Mouse (Mus musculus): ENCODE data around the gene Pank3.
A peak's percentile ranks its signal among the peaks of the same experiment; 100 is the strongest.
"Not testable (repeated sequence)": the region's sequence is repeated elsewhere in the genome, so short reads cannot be mapped to it uniquely, and the experiment has no call there.

Gene Pank3

GRCm38 (mm10) chr11:35776452-35776851 is 7.2 kb downstream of the Pank3 start:
- no peak for DNase-seq (ENCODE audit: low spot score)

DNA sequence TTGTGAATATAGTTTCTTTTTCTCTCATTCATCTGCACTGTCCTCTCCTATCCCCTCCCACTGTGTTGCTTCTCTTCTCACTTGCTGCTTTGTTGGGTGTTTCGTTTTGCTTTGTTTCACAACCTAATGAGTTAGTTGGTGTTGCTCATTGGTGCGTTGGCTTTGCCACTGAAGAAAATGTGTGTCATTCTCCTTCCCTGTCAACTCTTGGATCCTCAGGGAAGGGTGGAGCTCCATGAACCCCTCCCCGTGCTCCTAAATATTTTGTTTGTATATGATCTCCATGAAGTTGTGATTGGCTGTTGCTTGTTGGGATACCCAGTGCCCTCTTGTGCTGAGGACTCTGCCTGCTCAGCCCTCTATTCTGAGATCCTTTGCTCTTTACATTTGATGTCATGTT is 11.1 kb downstream of the Pank3 start:
- no peak for DNase-seq (ENCODE audit: low spot score)

DNA sequence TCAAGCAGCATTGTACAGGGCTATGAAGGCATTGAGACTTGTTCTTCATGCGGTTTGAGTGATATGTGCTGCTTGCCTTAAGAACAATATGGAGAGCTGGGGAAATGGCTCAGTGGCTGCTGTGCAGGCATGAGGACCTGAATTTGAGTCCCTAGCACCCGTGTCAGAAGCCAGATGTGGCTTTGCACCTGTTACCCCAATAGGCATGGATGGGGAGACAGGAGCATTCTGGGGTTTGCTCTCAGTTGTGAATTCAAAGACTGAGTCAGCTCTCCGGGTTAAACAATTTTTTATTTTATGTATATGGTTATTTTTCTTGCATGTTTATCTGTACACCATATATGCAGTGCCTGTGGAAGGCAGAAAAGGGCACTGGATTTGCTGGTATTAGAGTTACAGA is 13.2 kb downstream of the Pank3 start:
- DNase-seq (ENCODE audit: low spot score) = no peak

DNA sequence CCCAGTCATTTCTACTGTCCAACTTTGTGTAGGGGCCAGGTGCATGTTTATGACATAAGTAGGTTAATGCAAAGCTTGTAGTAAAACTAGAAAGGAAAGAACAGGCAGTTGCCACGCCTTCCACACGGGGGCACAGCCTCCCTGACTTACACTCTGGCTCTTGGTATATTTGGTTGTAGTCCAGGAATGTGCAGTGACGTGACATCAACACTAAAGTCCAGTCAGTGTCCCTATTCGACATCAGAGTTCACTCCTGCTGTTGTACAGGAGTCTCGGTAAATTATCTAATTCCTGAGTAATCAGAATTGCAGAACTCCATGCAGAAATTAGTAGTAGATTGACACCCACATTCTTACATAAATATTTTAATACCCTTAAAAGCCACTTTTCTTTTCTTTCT is 13.8 kb downstream of the Pank3 start:
- no peak for DNase-seq (ENCODE audit: low spot score)

DNA sequence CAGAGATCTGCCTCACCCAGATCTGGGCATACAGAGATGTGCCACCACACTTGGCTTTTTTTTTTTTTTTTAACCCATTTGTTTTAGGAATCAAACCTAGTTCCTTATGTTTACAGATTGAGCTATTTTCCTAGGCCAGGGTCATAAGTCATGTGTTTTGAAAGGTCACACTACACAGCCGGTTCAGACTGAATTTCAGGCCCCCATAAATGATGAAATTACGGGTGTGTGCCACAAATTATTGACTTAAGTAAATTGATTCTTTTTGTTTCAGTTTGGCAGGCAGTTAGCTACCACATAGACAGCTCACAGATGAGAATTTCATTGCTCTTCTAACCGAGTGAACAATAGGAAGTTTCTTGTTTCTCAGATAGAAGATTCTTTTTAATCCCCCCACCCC is 14.7 kb downstream of the Pank3 start:
- no peak for DNase-seq (ENCODE audit: low spot score)

GRCm38 (mm10) chr11:35784537-35784936 is 15.3 kb downstream of the Pank3 start:
- no peak for DNase-seq (ENCODE audit: low spot score)

GRCm38 (mm10) chr11:35788443-35788842 is 19.2 kb downstream of the Pank3 start:
- no peak for DNase-seq (ENCODE audit: low spot score)

- not testable (repeated sequence) for DNase-seq (ENCODE audit: low spot score)
Measured at GRCm38 (mm10) chr11:35792800-35793199, 23.5 kb downstream of the Pank3 start.

DNA sequence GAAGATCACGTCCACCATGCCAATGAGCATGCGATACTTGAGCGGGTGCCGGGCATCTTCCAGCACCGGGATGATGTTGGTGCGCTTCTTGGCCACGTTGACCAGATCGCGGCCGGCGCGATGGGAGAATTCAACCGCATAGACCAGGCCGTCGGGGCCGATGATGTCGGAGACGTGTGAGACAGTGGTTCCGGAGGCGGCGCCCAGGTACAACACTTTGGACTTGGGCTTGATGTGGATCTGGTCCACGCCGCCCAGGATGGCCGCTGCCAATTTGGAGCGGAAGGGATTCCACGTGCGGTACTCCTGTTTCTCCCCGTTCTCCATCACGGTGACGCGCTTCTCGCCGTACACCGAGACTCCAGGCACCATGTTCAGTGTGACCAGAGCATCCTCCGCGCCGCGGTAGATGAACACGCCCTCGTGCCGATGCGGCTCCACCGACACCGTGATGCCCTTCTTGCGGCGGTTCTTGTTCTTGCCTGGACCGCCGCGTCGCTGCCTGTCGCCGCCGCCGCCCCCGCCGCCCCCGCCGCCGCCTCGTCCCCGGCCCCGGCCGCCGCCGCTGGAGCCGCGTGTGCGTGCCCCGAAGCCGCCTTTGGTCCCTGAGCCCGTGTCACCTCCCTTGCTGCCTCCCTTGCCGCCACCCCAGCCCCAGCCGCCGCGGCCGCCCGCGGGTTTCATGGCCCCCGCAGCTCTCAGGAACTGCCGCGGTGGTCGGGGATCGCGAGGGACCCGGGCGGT is 28.6 kb downstream of the Pank3 start:
- DNase-seq (ENCODE audit: low spot score) = no peak

- no peak for DNase-seq (ENCODE audit: low spot score)
Measured at GRCm38 (mm10) chr11:35798495-35798820, 29.2 kb downstream of the Pank3 start.

DNA sequence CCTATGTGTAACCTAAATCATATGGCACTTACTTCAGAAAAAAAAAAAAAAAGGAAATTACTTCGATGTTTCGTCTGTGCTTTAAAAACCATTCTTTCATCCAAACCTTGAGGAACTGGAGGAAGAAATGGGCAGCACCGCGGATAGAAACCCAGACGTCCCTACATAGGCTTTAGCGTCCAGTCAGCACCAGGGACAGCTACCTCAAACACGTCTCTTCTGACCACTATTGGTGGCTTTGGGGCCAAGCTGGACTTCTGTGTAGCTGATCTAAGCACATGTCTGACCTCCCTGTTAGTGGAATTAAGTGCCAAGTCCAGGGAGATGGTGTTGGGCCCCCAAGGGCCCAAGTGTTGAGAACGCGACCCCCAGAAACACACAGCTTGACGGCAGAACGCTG is 29.6 kb downstream of the Pank3 start, which contains the start of gene Fbll1:
Fbll1 (minus strand) TSS at position 11 of the 400 bp plus-strand sequence.
- no peak for DNase-seq (ENCODE audit: low spot score)

GRCm38 (mm10) chr11:35801332-35801731 is 32.0 kb downstream of the Pank3 start:
- no peak for DNase-seq (ENCODE audit: low spot score)

GRCm38 (mm10) chr11:35811458-35811857 is 42.2 kb downstream of the Pank3 start:
- DNase-seq (ENCODE audit: low spot score) = no peak

- DNase-seq (ENCODE audit: low spot score) = no peak
Measured at GRCm38 (mm10) chr11:35816316-35816715, 47.0 kb downstream of the Pank3 start.

DNA sequence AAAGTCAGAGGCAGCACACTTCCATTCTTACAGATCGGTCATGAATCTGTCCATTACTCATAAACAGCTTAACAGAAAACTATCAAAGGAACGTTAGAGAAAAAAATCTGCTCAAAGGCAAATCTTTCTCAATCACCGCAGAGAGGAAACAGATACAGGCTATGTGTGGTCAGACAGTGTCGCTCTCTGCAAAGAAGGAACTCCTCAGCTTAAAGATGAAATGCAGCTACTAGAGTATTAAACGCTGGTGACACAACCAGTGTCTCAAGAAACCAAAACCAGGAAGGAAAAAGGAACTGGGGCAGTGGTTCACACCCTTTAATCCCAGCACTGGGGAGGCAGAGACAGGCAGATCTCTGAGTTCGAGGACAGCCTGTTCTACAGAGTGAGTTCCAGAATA is 58.4 kb downstream of the Pank3 start:
- no peak for DNase-seq (ENCODE audit: low spot score)

GRCm38 (mm10) chr11:35832139-35832538 is 62.9 kb downstream of the Pank3 start:
- no peak for DNase-seq (ENCODE audit: low spot score)

- DNase-seq (ENCODE audit: low spot score) = no peak
Measured at GRCm38 (mm10) chr11:35833270-35833669, 64.0 kb downstream of the Pank3 start.

DNA sequence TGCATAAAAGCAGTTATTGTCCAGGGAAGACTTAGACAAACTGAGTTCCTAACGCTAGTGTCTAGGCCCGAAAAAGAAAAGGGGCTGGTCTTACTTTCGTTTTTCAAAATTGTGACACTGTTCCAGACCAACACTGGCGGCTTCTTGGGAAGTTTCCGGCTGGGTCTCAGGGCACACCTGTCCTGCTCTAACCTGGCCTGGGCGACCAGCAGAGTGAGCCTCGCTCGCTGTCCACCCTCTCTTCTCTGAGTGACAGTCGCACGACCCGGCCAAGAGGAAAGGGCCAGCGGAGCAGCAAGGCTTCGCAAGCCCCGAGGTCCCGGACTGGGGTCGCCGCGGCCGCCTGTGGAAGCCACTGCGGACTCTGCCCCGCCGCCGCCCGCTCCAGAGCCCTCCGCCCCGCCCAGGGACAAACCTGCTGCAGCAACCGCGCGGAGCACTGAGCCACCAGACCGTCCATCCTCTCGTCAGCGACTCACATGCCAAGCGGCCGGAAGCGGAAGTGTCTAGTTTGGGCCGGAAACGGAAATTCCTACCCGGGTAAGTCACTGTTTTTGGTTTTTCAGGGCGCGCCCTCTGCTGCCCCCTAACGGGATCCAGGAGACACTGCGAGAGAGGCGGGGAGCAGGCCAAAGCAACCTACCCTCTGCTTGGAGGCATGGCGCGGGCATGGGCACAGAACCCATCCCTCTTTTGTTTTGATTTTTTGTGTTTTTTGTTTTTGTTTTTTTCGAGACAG is 64.9 kb downstream of the Pank3 start, which contains the start of gene Rars:
Rars (minus strand) TSS at position 485 of the 739 bp plus-strand sequence.
- peak; percentile 71 for DNase-seq (ENCODE audit: low spot score)

DNA sequence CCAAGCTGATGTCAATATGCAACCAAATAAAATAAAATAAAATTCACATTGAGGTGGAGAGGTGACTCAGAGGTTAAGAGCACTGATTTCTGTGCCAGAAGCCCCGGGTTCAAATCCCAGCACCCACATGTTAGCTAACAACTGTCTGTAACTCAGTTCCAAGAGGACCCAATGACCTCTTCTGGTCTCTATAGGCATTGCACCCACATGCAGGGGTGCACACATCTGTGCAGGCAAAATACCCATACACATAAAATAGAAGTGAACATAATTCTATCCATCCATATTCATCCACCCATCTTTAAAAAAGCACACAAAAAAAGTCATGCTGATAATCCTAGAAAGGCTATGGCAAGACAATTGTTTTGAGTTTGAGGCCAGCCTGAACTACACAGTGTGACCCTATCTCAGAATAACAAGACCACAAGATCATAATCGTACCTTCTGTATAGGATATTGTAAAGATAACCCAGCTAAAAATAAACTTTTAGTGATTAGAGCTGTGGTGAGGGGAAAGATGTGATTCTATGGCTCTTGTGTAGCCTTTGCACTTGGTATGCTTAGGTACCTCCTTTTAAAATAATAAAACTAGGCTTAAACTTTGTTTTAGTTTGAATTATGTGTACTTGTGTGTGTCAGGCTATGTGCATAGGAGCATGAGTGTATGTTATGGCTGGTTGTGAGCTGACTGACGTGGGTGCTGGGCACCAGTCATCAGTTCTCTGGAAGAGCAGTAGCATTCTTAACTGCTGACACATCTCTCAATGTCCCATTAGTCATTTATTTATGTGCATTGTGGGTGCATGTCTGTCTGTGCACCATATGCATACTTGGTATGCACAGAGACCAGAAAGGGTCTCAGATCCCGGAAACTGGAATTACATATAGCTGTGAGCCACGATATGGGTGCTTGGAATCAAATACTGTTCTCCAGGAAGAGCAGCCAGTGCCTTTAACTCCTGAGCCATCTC is 68.2 kb downstream of the Pank3 start:
- DNase-seq (ENCODE audit: low spot score) = no peak

DNA sequence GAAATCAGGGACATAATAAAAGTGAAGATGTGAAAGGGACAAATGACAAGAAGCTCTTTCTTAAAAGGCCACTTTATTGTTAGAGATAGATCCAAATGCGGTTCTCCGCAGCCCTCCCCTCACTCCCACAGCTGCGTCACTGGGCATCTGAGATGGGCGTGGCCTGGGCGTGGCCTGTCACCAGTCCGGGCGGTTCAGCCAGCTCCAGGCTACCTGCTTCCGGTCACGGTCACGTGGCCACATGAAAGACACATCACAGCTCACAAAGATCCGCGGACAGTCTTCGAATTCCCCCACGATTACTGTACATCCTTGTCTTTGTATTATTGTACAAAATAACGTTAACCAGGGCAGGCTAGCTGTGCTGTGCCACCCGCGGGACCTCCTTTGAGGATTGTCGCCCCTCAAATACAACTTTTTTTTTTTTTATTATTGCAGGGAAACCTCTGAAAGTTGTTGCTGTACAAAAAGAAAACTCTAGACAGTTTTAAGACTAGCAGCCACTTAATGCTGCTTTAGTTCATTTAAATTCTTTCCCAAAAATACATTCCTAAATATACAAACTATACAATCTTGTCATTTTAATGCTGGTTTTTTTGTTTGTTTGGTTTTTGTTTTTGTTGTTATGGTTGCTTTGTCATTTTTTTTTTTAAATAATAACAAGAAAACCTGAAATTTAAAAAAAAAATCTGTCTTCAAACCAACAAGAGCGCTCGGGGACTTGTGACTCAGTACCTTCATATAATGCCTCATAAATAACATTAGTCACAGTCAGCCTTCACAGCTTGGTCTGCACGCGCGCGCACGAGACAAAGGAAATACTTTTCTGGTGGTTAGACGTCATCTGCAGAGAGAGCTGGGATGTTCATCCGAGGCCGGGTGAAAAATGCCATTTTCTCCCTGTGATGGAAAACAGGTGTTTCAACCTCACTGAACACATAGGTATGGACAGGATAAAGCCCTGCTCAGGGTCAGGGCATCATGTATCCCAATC is 69.4 kb downstream of the Pank3 start:
- DNase-seq (ENCODE audit: low spot score) = peak; percentile 47

- DNase-seq (ENCODE audit: low spot score) = no peak
Measured at GRCm38 (mm10) chr11:35840282-35840681, 71.0 kb downstream of the Pank3 start.

All from urinary bladder, postnatal 10 days (tissue).